Mouse (Mus musculus): ENCODE measurements around the gene Tns4. TPM values are rescaled to one million over a fixed set of nuclear protein-coding genes. Genes with fewer than 3 reads are reported as not detected.
A peak's percentile ranks its signal among the peaks of the same experiment; 100 is the strongest.

The Tns4 gene
- polyA plus RNA-seq, 1 experiment from 2014 or later: 0.08 TPM

- Histone ChIP-seq H3K36me3 (no peaks in the 10 kb centered on the region), H3K27ac (no peak overlapping the region), H3K4me3 (no peak overlapping the region), H3K27me3 (no peaks in the 10 kb centered on the region), H3K4me2 (no peak overlapping the region), H3K9me3 (replicated peaks) (no peaks in the 10 kb centered on the region), H3K9ac (no peak overlapping the region), H3K4me1 (replicated peaks) (peaks cover 16% of the 10 kb centered on the region)
- WGBS: 76% methylated on average over 5 of the region's 5 CpGs
- no peak for ATAC-seq (replicated peaks; ENCODE audit: insufficient number of reproducible peaks, insufficient read depth, low FRiP score, low read depth)
Measured at GRCm38 (mm10) chr11:99100215-99100614, 11.1 kb upstream of the Tns4 start.

- Histone ChIP-seq H3K9ac (no peak overlapping the region), H3K4me2 (no peak overlapping the region), H3K36me3 (no peaks in the 10 kb centered on the region), H3K9me3 (replicated peaks) (no peaks in the 10 kb centered on the region), H3K4me1 (replicated peaks) (peaks cover 16% of the 10 kb centered on the region), H3K27ac (no peak overlapping the region), H3K4me3 (no peak overlapping the region), H3K27me3 (no peaks in the 10 kb centered on the region)
- ATAC-seq (replicated peaks; ENCODE audit: insufficient number of reproducible peaks, insufficient read depth, low FRiP score, low read depth): 0 out of 2 replicates have a peak, but pooled peaks have one; percentile 25
- WGBS: 62% methylated on average over 7 of the region's 7 CpGs
Measured at GRCm38 (mm10) chr11:99099516-99099915, 10.4 kb upstream of the Tns4 start.

GRCm38 (mm10) chr11:99098924-99099323, 9.8 kb upstream of the Tns4 start:
- WGBS: 89% methylated on average over 9 of the region's 9 CpGs
- Histone ChIP-seq H3K4me3 (no peak overlapping the region), H3K4me2 (no peak overlapping the region), H3K4me1 (replicated peaks) (peaks cover 16% of the 10 kb centered on the region), H3K27ac (no peak overlapping the region), H3K36me3 (no peaks in the 10 kb centered on the region), H3K9me3 (replicated peaks) (no peaks in the 10 kb centered on the region), H3K27me3 (no peaks in the 10 kb centered on the region), H3K9ac (no peak overlapping the region)
- ATAC-seq (replicated peaks; ENCODE audit: insufficient number of reproducible peaks, insufficient read depth, low FRiP score, low read depth): no peak

GRCm38 (mm10) chr11:99096996-99097774, 8.1 kb upstream of the Tns4 start:
- Histone ChIP-seq H3K27ac (no peak overlapping the region), H3K4me3 (no peak overlapping the region), H3K36me3 (no peaks in the 10 kb centered on the region), H3K27me3 (no peaks in the 10 kb centered on the region), H3K4me1 (replicated peaks) (peaks cover 16% of the 10 kb centered on the region), H3K9ac (no peak overlapping the region), H3K9me3 (replicated peaks) (no peaks in the 10 kb centered on the region), H3K4me2 (no peak overlapping the region)
- ATAC-seq (replicated peaks; ENCODE audit: insufficient number of reproducible peaks, insufficient read depth, low FRiP score, low read depth): no peak
- WGBS: 74% methylated on average over 8 of the region's 8 CpGs

GRCm38 (mm10) chr11:99096417-99096816, 7.3 kb upstream of the Tns4 start:
- H3K4me2 ChIP-seq: no peak overlapping the region
- H3K4me3 ChIP-seq: no peak overlapping the region
- H3K27me3 ChIP-seq: no peaks in the 10 kb centered on the region
- ATAC-seq (replicated peaks; ENCODE audit: insufficient number of reproducible peaks, insufficient read depth, low FRiP score, low read depth): no peak
- H3K9me3 ChIP-seq (replicated peaks): no peaks in the 10 kb centered on the region
- peaks cover 12% of the 10 kb centered on the region for H3K4me1 ChIP-seq (replicated peaks)
- no peak overlapping the region for H3K9ac ChIP-seq
- no peaks in the 10 kb centered on the region for H3K36me3 ChIP-seq
- H3K27ac ChIP-seq: no peak overlapping the region
- WGBS: 81% methylated on average over 4 of the region's 4 CpGs

DNA sequence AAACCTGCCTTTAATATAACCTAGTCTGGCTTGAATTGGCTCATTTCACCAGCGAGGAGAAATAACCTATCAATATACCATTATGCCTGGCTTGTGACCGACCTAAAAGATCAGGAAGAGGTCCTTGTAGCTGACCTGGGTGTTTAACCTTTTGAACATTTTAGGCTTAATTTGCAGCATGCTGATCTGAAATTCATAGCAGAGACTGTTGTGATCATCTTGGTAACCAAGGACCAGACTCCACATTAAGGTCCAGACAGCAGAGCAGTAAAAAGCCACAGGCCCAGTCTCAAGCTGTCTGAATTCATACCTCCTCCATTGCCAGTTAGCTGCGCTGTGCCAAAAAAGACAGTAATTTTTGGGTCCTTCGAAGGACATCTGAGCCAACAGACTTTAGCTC, 6.7 kb upstream of the Tns4 start:
- no peak for ATAC-seq (replicated peaks; ENCODE audit: insufficient number of reproducible peaks, insufficient read depth, low FRiP score, low read depth)
- Histone ChIP-seq H3K9me3 (replicated peaks) (no peaks in the 10 kb centered on the region), H3K36me3 (no peaks in the 10 kb centered on the region), H3K27me3 (no peaks in the 10 kb centered on the region), H3K9ac (no peak overlapping the region), H3K4me3 (no peak overlapping the region), H3K27ac (no peak overlapping the region), H3K4me1 (replicated peaks) (peaks cover 11% of the 10 kb centered on the region), H3K4me2 (no peak overlapping the region)
- WGBS: 82% methylated on average over 4 of the region's 4 CpGs

GRCm38 (mm10) chr11:99094911-99095676, 6.0 kb upstream of the Tns4 start:
- H3K4me2 ChIP-seq: no peak overlapping the region
- H3K4me1 ChIP-seq (replicated peaks): peaks cover 9% of the 10 kb centered on the region; the same call in 1 of the 2 replicates
- H3K4me3 ChIP-seq: no peak overlapping the region
- H3K36me3 ChIP-seq: no peaks in the 10 kb centered on the region
- 49% methylated on average over 2 of the region's 2 CpGs for WGBS
- H3K27me3 ChIP-seq: no peaks in the 10 kb centered on the region
- no peaks in the 10 kb centered on the region for H3K9me3 ChIP-seq (replicated peaks)
- no peak overlapping the region for H3K27ac ChIP-seq
- ATAC-seq (replicated peaks; ENCODE audit: insufficient number of reproducible peaks, insufficient read depth, low FRiP score, low read depth): no peak
- no peak overlapping the region for H3K9ac ChIP-seq

- WGBS: 82% methylated on average over 7 of the region's 7 CpGs
- H3K9ac ChIP-seq: no peak overlapping the region
- H3K36me3 ChIP-seq: no peaks in the 10 kb centered on the region
- no peaks in the 10 kb centered on the region for H3K9me3 ChIP-seq (replicated peaks)
- H3K4me2 ChIP-seq: no peak overlapping the region
- no peak for ATAC-seq (replicated peaks; ENCODE audit: insufficient number of reproducible peaks, insufficient read depth, low FRiP score, low read depth)
- peaks cover 2% of the 10 kb centered on the region; the same call in 1 of the 2 replicates for H3K4me1 ChIP-seq (replicated peaks)
- H3K27me3 ChIP-seq: no peaks in the 10 kb centered on the region
- H3K27ac ChIP-seq: no peak overlapping the region
- H3K4me3 ChIP-seq: no peak overlapping the region
Measured at GRCm38 (mm10) chr11:99093740-99094139, 4.6 kb upstream of the Tns4 start.

DNA sequence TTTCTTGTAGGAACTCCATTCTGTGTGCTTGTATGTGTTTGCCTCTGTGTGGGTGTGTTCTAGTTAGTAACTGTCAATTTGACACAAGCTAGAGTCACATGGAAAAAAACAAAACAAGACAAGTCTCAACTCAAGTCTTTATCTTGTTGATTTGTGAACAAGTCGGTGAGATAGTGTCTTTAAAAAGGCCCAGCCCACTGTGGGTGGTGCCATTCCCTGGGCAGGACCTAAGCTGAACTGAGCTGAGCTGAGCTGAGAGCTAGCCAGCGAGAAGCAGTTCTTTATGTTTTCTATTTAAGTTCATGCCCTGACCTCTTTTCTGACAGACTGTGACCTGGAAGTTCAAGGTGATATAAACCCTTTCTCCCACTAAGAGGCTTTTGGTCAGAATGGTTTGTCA, 2.6 kb upstream of the Tns4 start:
- H3K9ac ChIP-seq: no peak overlapping the region
- H3K4me2 ChIP-seq: no peak overlapping the region
- 49% methylated on average over 2 of the region's 2 CpGs for WGBS
- H3K4me1 ChIP-seq (replicated peaks): no peaks in the 10 kb centered on the region
- no peak for ATAC-seq (replicated peaks; ENCODE audit: insufficient number of reproducible peaks, insufficient read depth, low FRiP score, low read depth)
- no peaks in the 10 kb centered on the region for H3K9me3 ChIP-seq (replicated peaks)
- H3K36me3 ChIP-seq: no peaks in the 10 kb centered on the region
- no peaks in the 10 kb centered on the region for H3K27me3 ChIP-seq
- H3K27ac ChIP-seq: no peak overlapping the region
- H3K4me3 ChIP-seq: no peak overlapping the region

DNA sequence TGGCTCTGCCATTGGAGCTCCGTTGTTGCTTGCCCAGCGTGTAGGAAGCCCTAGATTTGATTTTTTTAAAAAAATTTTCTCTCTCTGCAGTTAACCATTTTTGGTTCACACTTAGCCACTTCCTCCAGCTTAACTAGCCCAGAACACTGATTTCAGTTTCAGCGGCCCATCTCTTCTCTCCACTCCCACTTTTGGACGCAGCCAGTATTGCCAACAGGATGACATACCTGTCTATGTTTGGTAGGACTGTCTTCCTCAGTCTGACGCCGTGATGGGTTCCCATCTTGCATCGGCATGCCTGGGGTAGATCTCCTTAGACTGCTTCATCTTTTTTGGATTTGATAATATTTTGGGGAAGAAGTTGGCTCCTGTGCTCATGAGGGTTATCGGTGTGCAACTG, 1.3 kb upstream of the Tns4 start:
- no peak overlapping the region for H3K27ac ChIP-seq
- no peaks in the 10 kb centered on the region for H3K4me1 ChIP-seq (replicated peaks)
- no peak overlapping the region for H3K4me2 ChIP-seq
- H3K9ac ChIP-seq: no peak overlapping the region
- no peaks in the 10 kb centered on the region for H3K36me3 ChIP-seq
- H3K4me3 ChIP-seq: no peak overlapping the region
- ATAC-seq (replicated peaks; ENCODE audit: insufficient number of reproducible peaks, insufficient read depth, low FRiP score, low read depth): no peak
- 87% methylated on average over 8 of the region's 8 CpGs for WGBS
- no peaks in the 10 kb centered on the region for H3K9me3 ChIP-seq (replicated peaks)
- H3K27me3 ChIP-seq: no peaks in the 10 kb centered on the region

DNA sequence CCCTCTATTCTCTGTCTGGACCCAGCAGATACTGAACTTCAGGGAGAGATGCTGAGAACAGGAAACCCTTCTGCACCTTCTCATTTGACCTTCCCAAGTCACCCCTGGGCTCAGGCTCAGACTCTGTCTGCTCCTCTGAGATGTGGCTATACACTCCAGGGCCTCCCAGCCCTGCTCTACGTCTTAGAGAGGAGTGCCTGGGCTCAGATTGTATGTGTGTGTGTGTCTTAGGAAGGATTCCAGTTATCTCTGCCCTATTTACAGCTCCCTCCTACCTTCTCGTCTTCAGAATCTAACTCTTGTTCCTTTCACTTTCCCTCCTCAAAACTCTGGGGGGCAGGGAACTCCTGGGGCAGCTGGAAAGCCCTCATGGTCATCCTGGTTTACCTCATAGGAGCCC, 620 bp downstream of the Tns4 start:
- Histone ChIP-seq H3K9me3 (replicated peaks) (no peaks in the 10 kb centered on the region), H3K27me3 (no peaks in the 10 kb centered on the region), H3K4me3 (no peak overlapping the region), H3K9ac (no peak overlapping the region), H3K36me3 (no peaks in the 10 kb centered on the region), H3K27ac (no peak overlapping the region), H3K4me1 (replicated peaks) (no peaks in the 10 kb centered on the region), H3K4me2 (no peak overlapping the region)
- ATAC-seq (replicated peaks; ENCODE audit: insufficient number of reproducible peaks, insufficient read depth, low FRiP score, low read depth): no peak
- WGBS: 44% methylated on average over 2 of the region's 2 CpGs
